Mouse (Mus musculus) urinary bladder, postnatal 4 days (tissue): ENCODE data around the gene Cers3.

Source experiments
- DNase-seq, 2 experiments: peaks; one replicate each; pipeline ENCODE4 v3.0.0; 2021 to 2022; ENCODE audit warnings: low spot score in 2 of 2

Gene Cers3

DNA sequence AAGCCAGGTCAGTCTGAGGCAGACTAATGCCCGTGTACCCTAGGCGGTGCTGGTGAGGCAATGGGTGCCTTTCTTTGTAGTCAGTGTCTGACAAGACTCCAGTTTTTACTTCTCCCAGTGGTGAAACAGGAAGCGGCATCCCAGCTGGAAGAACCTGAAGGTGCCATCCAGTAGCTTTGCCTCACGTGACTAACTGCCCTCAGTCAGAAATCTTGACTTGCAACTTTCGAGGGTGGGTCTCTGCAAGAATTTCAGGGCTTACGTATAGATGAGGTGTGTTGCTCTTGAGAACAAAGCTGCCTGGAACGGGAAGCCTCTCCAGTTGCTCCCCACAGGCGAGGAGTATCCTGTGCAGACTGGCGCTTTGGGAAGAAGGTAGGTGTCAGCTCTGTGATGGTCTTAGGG is at the start of gene Cers3:
Cers3 (plus strand) TSS at position 128 of the 405 bp plus-strand sequence.
- no peak for DNase-seq

DNA sequence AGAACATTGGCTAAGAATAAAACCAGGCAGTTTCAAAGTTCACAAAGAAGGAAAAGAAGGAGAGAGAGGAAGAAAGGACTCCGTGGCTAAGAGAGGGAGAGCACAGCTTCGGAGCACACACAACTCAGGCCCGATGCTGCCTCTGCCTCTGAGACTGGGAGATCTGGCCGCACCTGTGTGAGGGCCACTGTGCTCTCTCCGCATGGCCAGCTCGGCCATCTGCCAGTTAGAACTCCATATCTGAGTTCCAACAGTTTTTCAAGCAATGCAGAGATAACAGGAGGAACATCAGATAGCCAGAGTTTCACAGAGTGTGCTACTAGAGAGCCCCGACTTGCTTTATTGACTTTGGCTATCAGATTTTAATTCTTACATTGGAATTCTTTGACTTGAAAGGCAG is 48.8 kb upstream of the Cers3 start:
- DNase-seq: no peak

DNA sequence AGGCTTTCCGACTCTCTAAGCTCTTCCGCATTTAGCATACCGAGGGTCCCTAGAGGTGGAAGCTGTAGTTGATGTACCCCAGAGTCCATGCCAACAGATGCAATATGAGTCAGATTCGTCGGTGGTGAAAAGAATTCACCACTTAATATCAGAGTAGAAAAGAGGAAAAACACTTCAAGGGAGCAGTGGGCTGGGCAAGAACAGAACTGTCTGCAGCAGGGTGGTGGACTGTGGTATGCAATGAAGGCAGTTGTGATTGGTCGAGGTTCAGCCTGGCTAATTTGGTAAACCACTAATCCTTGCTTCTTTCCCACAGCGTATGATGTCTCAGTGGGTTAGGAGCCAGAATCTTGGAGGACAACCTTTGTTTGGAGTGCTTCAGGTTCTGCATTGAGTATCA is 40.6 kb upstream of the Cers3 start:
- no peak for DNase-seq

DNA sequence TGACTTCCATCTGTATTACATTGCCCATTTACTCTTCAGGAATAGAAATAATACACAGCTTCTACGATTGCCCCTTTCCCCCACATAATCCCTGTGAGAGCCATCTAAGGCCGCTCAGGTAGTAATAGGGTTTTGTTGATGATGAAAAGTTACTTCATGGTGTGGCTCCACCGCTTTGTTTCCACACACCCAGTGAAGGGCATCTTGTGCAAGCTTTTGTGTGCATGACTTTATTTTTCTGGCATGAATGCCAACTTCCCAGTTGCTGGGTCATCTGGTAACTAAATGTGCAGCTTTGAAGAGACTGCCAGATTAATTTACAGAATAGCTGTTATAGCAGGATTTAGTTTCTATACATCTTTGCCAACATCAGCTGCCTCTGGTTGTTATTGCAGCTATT is 38.7 kb upstream of the Cers3 start:
- no peak for DNase-seq

DNA sequence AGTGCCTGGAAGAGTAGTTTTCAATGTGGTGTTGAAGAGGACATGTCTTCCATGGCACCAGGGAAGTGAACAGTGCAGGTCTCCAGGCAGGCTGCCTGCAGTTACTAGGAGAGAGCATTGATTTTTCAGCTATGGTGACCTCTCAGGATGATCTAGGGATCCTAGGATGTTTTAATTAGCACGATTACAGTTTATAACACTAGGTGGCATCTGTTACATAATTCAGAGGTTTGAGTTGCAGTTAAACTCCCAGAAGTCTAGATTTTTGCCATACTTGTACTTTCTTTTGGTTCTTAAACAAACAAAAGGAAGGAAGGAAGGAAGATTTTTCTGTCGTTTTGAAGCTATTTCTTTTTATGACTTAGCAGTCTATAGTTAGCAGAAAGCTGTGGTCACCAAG is 32.1 kb upstream of the Cers3 start:
- no peak for DNase-seq

DNA sequence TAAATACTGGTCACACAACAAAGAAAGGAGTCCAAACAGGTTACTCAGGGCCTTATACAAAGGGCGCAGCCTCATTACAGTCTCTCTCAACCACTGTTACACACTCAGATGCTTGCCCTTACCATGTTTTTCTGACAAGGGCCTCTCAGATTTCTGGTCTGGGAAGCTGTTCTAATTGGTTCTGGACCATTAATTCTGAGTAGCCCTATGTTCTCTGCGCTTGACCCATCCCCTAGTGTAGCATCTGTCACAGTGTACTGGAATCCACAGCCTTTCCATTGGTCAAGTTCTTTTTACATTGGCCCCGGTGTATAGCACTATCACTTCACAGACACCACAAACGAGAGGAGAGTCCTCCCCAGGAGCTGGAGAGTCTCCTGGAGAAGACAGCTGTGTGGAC is 18.8 kb upstream of the Cers3 start:
- no peak for DNase-seq

DNA sequence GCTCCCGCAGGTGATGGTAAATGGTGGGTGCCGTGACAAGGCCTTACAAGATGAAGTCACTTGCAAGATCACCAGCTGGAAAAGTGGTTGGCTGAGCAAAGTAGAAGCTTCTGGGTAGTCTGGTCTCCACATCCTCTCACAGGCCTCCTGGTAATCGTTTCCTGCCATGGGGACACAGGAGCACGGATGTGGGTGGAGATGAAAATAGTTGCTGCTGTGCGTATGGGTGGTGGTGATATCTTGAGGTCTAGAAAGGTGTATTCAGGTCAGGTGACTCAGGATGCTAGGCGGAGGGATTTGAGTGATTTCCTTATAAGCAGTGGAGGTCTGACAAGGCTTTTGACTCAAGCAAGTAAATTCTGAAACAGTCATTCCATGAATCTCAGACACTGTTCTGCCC is 18.4 kb upstream of the Cers3 start:
- DNase-seq: no peak

DNA sequence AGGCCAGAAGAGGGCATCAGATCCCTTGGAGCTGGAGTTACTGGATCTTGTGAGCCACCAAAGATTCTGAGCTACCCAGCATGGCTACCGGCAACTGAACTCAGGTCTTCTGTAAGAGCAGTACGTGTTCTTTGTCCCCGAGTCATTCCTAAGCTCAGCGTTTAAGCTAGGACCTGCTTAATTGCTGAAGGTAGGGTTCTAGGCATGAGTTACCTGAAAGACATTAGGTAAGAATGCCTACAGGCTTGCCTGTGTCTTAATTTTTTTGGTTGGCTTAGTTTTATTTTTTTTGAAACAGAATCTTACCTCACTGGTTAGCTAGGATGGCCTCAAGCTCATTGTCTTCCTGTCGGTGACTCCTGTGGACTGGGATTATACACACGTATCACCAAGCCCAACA is 15.2 kb upstream of the Cers3 start:
- DNase-seq: no peak

DNA sequence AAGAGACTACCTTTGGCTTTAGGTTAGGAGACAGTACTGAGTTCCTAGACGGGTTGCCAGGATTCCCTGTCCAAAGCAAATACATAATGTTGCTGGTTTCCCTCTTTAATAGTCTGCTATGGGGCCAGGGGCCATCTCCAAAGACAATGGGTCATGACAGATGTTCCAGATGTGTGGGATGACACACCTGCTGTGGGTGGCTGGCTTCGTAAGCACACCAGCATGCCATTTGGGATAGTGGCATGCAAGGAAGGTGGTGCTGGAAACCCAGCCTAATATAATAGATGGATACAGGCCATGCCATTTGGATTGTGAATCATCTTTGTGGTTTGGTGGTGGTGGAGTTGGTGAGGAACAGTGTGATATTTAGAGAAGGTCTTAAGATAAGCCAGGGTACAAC is 14.1 kb upstream of the Cers3 start:
- no peak for DNase-seq

DNA sequence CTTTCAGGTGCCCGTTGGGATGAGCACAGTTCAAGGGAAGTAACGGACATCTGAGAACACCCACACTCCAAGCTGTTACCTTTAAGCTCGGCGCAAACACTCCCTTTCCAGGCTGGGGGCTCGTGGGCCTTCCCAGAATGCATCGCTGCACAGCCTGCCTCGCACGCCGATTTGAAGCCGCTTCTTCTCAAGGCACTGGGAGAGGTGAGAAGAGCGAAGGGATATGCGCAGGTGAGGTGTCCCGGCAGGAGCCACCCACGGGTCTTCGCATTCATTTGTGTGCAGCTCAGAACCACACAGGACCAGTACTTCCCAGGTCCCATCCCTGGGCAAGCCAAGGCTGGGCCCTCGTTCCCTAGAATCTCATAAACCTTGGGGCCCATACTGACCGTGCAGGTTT is 9.9 kb upstream of the Cers3 start:
- DNase-seq: no peak

DNA sequence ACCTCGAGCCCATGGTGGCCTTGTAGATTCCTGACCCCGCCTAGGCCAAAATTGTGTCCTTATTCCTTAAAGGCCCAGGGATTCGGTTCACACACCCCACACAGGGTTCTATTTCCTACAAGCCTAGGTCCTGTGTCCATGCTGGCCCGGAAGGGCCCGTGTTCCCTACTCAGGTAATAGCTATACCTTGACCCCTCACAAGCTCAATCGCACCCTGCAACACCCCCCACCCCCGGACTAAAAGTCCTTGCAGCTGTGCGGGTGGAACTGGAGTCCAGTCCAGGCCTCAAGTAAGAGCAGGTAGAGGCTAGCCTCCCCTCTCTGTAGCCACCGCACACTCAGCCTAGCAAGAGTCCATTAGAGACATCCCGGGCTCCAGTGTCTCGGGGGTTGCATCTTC is 9.4 kb upstream of the Cers3 start:
- no peak for DNase-seq

DNA sequence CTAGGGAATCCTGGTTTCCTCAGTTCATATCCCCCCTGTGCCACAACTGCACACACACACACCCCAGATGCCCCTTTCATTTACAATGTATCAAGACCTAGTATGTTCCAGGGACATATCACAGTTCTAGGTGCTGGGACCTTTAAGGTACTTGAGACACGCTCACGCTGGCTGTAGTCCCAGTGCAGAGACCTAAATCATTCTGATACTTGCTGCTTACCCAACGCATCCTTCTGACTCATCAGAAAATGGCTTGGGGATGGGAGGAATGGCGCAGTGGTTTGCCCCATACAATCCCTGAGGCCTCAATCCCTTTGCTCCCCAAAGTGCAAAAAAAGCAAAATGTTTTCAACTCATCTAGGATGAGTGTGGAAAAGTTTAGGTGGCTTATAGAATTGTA is 8.8 kb upstream of the Cers3 start:
- DNase-seq: no peak

DNA sequence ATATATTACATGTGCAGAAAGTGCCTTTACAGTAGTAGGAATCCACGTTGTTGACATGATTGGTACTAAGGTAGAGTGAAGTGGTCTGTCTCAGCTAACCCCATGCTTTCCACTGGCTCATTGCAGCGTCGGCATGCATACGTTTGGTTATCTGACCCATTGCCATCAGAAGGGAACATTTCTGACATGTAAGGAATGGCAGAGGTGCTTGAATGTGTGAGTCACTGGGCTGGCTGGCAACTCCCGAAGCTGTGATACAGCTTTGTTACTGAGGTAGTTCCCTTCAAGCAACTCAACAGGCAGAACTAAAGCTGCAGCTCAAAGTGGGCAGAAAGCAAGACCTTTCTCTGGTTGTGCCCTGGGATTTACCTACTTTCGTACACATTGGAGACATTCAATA is 8.3 kb upstream of the Cers3 start:
- no peak for DNase-seq

DNA sequence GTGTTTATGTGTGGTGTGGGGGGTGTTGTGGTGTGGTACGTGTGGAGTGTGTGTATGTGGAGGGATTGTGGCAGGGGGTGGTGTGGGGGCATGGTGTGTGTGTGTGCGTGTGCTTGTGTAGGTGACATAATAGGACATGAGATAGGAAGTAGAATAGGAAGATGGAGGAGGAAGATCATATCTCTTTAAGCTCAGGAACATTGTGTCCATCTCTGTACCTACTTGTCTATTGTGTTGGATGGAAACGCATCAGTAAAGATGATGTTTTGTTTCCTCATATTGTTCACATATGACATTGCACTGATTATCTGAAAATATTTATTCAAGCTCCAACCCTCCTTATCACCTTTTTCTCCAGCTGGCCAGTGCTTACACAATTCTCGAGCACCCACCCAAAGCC is 5.9 kb upstream of the Cers3 start:
- DNase-seq: no peak

DNA sequence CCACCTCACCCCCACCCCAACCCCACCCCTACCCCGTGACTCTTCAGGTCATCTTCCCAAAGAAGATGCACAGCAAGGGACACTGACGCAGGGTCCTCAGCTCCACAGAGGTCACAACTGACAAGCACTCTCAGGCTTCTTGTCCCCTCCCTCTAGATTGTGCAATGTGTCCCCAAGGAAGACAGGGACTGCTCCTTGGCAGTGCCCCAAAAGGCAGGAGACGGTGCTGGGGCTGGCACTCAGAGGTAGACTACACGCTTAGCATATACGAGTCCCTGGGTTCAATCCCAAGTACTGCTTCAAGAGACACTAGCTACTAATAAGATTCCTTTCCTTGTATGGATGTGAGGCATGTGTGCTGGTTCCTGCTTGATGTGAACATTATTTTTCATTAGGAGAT is 2.3 kb upstream of the Cers3 start:
- no peak for DNase-seq

DNA sequence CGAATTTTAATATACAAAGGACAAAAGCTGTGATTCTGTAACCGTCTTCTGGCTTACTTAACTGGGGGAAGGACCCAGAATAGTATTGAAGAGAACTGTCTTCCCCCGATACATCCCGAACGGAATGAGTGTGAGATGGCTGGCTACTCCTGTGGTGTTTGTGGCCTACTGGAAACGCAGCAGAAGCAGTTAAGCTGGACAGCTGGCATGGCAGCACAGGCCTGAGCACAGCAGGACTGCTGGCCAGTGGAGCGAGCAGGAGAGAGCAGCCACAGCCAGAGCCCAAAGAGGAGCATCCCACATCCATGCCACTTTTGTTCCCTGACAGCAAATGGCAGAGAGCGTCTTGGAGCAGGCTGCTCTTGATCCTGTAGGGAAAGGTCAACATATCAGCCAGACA is 1.9 kb upstream of the Cers3 start:
- no peak for DNase-seq

DNA sequence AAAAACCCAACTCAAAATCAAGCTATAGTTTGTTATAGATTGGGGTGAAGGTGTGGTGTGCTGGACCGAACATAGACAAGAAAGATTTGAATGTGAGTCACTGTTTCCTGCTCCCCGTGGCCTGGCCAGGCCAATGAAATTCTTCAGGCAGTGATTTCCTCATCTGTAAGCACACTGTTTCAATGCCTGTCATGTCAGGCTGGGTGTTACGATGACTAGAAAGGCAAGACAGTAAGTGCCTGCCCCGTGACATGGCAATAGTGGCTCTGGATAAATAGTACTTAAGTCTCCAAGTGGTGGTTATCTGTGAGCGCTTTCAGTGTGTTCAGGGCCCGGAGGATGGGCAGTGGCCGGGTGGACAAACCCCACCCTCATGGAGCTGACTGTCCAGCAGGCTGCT is 3.7 kb downstream of the Cers3 start:
- no peak for DNase-seq

DNA sequence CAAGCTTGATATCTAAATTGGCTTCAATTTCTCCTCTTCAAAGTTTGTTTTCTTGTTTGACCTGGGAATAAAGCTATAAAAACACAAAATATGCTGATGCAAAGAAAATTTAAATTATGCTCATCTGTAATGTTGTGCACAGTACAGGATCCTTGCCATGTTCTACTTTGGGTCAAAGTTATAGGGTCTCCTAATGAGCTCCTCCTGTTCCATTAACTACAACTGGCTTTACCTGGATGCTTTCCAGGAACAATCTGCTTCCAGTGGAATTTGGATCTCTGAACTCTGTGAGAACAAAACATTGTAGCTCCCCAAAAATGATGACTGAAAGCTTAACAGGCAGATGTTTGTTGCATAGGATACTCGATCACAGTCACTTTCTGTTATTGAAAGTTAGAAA is 6.7 kb downstream of the Cers3 start:
- DNase-seq: no peak

DNA sequence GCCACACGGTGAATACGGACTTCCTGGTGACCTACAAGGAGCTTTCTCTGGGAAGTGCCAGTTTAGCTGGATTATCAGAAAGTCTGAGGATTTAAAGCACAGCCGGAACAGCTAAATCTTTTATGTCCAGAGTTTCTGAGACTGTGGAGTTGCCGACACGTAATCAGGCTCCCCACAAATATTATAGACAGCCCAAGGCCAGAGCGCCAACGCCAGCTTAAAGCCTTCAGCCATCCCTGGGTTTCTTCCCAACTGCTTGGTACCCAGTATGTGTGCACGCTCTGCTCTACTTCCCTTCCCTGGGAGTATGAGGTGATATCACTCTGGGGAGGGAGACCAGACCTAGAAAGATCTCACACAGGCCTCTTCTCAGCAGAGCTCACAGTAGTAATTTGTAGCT is 10.5 kb downstream of the Cers3 start:
- no peak for DNase-seq

DNA sequence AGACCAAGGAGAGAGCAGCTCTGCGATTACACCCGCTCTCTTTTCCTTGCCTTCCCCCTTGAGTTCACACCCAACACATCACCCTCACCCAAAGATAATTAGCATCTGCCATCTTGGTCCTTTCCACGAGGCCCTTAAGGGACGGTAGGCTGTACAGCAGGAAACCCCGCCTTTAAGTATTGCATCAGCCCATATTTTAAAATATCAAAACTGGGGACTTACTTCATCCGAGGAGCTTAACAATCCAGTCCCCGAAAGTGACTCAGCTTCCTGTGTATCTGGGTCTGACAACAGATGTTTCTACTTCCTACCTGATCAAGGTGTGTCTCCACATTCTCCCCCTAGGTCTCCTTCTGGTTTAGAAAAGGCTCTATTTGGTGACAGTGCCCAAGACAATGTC is 12.3 kb downstream of the Cers3 start:
- DNase-seq: no peak

DNA sequence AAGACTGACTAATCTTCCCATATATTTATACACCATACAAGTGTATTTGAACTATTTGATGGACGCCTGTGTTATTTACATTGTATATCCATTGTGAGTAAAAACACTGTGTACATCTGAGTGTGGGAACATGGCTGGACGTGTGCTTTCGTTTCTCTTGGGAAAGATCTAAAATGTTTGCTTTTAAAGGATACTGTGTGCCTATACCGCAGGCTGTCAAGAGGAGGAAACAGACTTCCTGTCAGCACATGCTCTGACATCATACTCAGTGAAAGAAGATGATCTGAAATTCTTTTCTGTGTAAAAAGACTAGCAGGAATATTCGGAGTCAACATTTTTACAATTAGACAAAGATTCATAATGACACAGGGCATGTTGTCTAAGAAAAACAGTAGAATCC is 26.6 kb downstream of the Cers3 start:
- no peak for DNase-seq

DNA sequence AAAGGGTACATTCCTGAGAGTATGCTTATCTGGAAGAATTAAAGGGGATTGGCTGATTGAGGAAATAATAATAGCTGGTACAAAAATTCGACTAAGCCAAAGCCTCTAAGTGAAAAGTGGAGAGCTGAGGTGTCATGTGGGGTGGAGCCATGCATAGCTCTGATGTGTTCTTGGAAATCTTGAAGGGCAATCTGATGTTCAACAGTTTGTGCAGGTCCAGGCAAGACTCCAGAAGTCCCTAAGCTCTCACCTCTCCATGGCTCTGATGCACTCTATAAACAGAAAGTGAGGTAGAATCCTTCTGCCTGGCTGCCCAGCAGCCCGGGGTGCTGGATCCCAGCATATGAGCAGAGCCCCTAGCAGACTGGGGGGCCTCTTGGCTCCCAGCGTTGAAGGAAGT is 27.4 kb downstream of the Cers3 start:
- DNase-seq: no peak

DNA sequence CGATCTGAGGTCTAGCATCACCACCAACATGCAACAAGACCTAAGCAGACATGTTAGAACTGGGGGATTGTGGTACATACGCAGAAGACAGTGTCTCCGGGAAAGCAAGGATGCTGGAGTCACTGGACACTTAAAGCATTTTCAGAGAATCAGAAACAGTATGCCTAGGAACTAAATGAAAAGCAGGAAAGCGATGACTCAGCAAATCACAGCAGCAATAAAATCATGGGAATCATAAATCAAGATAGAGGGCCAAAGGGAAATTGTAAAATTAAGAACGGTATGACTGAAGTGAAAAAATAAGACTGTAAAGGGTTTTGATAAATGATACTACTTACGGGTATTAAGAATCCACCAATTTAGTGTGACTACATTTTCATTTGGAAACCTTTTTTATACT is 27.9 kb downstream of the Cers3 start:
- DNase-seq: no peak

DNA sequence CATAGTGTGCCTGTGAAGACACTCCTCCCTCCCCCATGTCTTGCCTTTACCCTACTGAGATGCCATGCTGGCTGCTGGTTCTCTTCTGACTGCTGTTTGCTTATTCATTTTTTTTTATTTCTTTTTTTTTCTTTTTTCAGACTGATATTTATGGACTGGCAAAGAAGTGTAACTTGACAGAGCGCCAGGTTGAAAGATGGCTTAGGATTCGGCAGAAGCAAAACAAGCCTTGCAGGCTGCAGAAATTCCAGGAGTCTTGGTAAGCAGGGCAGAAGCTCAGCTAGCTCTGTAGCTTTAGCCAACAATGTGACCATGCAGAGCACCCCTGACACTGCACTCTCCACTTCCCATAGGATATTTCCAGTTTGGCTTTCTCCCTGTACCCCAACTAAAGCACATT is 36.1 kb downstream of the Cers3 start:
- peak in 1 of 2 experiments; percentile 26 for DNase-seq
